Mouse (Mus musculus): ENCODE measurements at regions not wholly inside any gene's neighbourhood (a gene's known extent, or its start where the extent isn't known, plus 50 kb on each side); places are given as distances from the start of the nearest gene placed in this dataset.

- no peaks in the 10 kb centered on the region for H3K9me3 ChIP-seq (ENCODE audit: control insufficient read depth, low read length)
- no peaks in the 10 kb centered on the region for H3K4me1 ChIP-seq (replicated peaks; ENCODE audit: control insufficient read depth, insufficient read depth, low read length)
- no peaks in the 10 kb centered on the region for H3K27me3 ChIP-seq (replicated peaks; ENCODE audit: control insufficient read depth, insufficient read depth, low read length)
- 73% methylated on average over 3 of the region's 3 CpGs for WGBS
- H3K4me2 ChIP-seq (ENCODE audit: low read length) = no peak overlapping the region
- no peak for DNase-seq (ENCODE audit: low spot score)
- H3K9ac ChIP-seq (ENCODE audit: low read length) = no peak overlapping the region
- H3K27ac ChIP-seq (ENCODE audit: low read depth) = no peak overlapping the region
- H3K36me3 ChIP-seq (ENCODE audit: control insufficient read depth, insufficient read depth, low read length) = no peaks in the 10 kb centered on the region
- no peak for ATAC-seq (replicated peaks; ENCODE audit: low FRiP score, low TSS enrichment, low read depth)
- no peak overlapping the region for H3K4me3 ChIP-seq (ENCODE audit: low read depth, low read length)
Measured at GRCm38 (mm10) chr2:79008642-79009041, 140.7 kb downstream of the Ube2e3 start.

- no peak for ATAC-seq (replicated peaks; ENCODE audit: low FRiP score, low TSS enrichment, low read depth)
- WGBS = 34% methylated on average over 2 of the region's 2 CpGs
- Histone ChIP-seq H3K36me3 (ENCODE audit: control insufficient read depth, insufficient read depth, low read length) (no peaks in the 10 kb centered on the region), H3K9ac (ENCODE audit: low read length) (no peak overlapping the region), H3K27ac (ENCODE audit: low read depth) (no peak overlapping the region), H3K4me1 (replicated peaks; ENCODE audit: control insufficient read depth, insufficient read depth, low read length) (no peaks in the 10 kb centered on the region), H3K4me2 (ENCODE audit: low read length) (no peak overlapping the region), H3K9me3 (ENCODE audit: control insufficient read depth, low read length) (no peaks in the 10 kb centered on the region), H3K27me3 (replicated peaks; ENCODE audit: control insufficient read depth, insufficient read depth, low read length) (no peaks in the 10 kb centered on the region), H3K4me3 (ENCODE audit: low read depth, low read length) (no peak overlapping the region)
- DNase-seq (ENCODE audit: low spot score) = no peak
Measured at GRCm38 (mm10) chr2:79009791-79010190, 141.9 kb downstream of the Ube2e3 start.

- 74% methylated on average over 2 of the region's 2 CpGs for WGBS
- Histone ChIP-seq H3K9ac (ENCODE audit: low read length) (no peak overlapping the region), H3K4me1 (replicated peaks; ENCODE audit: control insufficient read depth, insufficient read depth, low read length) (no peaks in the 10 kb centered on the region), H3K36me3 (ENCODE audit: control insufficient read depth, insufficient read depth, low read length) (no peaks in the 10 kb centered on the region), H3K9me3 (ENCODE audit: control insufficient read depth, low read length) (no peaks in the 10 kb centered on the region), H3K4me2 (ENCODE audit: low read length) (no peak overlapping the region), H3K27me3 (replicated peaks; ENCODE audit: control insufficient read depth, insufficient read depth, low read length) (no peaks in the 10 kb centered on the region), H3K27ac (ENCODE audit: low read depth) (no peak overlapping the region), H3K4me3 (ENCODE audit: low read depth, low read length) (no peak overlapping the region)
- no peak for ATAC-seq (replicated peaks; ENCODE audit: low FRiP score, low TSS enrichment, low read depth)
- DNase-seq (ENCODE audit: low spot score) = no peak
Measured at GRCm38 (mm10) chr2:79010273-79010672, 142.3 kb downstream of the Ube2e3 start.

GRCm38 (mm10) chr2:79018732-79019423, 151.0 kb downstream of the Ube2e3 start:
- no peaks in the 10 kb centered on the region for H3K27me3 ChIP-seq (replicated peaks; ENCODE audit: control insufficient read depth, insufficient read depth, low read length)
- H3K9ac ChIP-seq (ENCODE audit: low read length) = no peak overlapping the region
- no peak for DNase-seq (ENCODE audit: low spot score)
- H3K4me1 ChIP-seq (replicated peaks; ENCODE audit: control insufficient read depth, insufficient read depth, low read length) = no peaks in the 10 kb centered on the region
- H3K4me2 ChIP-seq (ENCODE audit: low read length) = no peak overlapping the region
- H3K27ac ChIP-seq (ENCODE audit: low read depth) = no peak overlapping the region
- H3K36me3 ChIP-seq (ENCODE audit: control insufficient read depth, insufficient read depth, low read length) = no peaks in the 10 kb centered on the region
- 51% methylated on average over 4 of the region's 4 CpGs for WGBS
- ATAC-seq (replicated peaks; ENCODE audit: low FRiP score, low TSS enrichment, low read depth) = no peak
- no peak overlapping the region for H3K4me3 ChIP-seq (ENCODE audit: low read depth, low read length)
- no peaks in the 10 kb centered on the region for H3K9me3 ChIP-seq (ENCODE audit: control insufficient read depth, low read length)

- no peaks in the 10 kb centered on the region for H3K4me1 ChIP-seq (replicated peaks; ENCODE audit: control insufficient read depth, insufficient read depth, low read length)
- H3K27ac ChIP-seq (ENCODE audit: low read depth) = no peak overlapping the region
- no peaks in the 10 kb centered on the region for H3K27me3 ChIP-seq (replicated peaks; ENCODE audit: control insufficient read depth, insufficient read depth, low read length)
- no peak overlapping the region for H3K4me3 ChIP-seq (ENCODE audit: low read depth, low read length)
- no peak overlapping the region for H3K4me2 ChIP-seq (ENCODE audit: low read length)
- ATAC-seq (replicated peaks; ENCODE audit: low FRiP score, low TSS enrichment, low read depth) (no peak), DNase-seq (ENCODE audit: low spot score) (no peak)
- 88% methylated on average over 2 of the region's 2 CpGs for WGBS
- no peaks in the 10 kb centered on the region for H3K36me3 ChIP-seq (ENCODE audit: control insufficient read depth, insufficient read depth, low read length)
- no peak overlapping the region for H3K9ac ChIP-seq (ENCODE audit: low read length)
- no peaks in the 10 kb centered on the region for H3K9me3 ChIP-seq (ENCODE audit: control insufficient read depth, low read length)
Measured at GRCm38 (mm10) chr2:79022954-79023353, 155.0 kb downstream of the Ube2e3 start.

GRCm38 (mm10) chr2:79025678-79026077, 157.8 kb downstream of the Ube2e3 start:
- Histone ChIP-seq H3K9ac (ENCODE audit: low read length) (no peak overlapping the region), H3K27me3 (replicated peaks; ENCODE audit: control insufficient read depth, insufficient read depth, low read length) (no peaks in the 10 kb centered on the region), H3K4me1 (replicated peaks; ENCODE audit: control insufficient read depth, insufficient read depth, low read length) (no peaks in the 10 kb centered on the region), H3K9me3 (ENCODE audit: control insufficient read depth, low read length) (no peaks in the 10 kb centered on the region), H3K27ac (ENCODE audit: low read depth) (no peak overlapping the region), H3K4me2 (ENCODE audit: low read length) (no peak overlapping the region), H3K36me3 (ENCODE audit: control insufficient read depth, insufficient read depth, low read length) (no peaks in the 10 kb centered on the region), H3K4me3 (ENCODE audit: low read depth, low read length) (no peak overlapping the region)
- DNase-seq (ENCODE audit: low spot score) = no peak
- 65% methylated on average over 4 of the region's 4 CpGs for WGBS
- ATAC-seq (replicated peaks; ENCODE audit: low FRiP score, low TSS enrichment, low read depth) = no peak

- no peak overlapping the region for H3K9ac ChIP-seq (ENCODE audit: low read length)
- H3K4me2 ChIP-seq (ENCODE audit: low read length) = no peak overlapping the region
- ATAC-seq (replicated peaks; ENCODE audit: low FRiP score, low TSS enrichment, low read depth) (no peak), DNase-seq (ENCODE audit: low spot score) (no peak)
- H3K4me1 ChIP-seq (replicated peaks; ENCODE audit: control insufficient read depth, insufficient read depth, low read length) = no peaks in the 10 kb centered on the region
- no peak overlapping the region for H3K4me3 ChIP-seq (ENCODE audit: low read depth, low read length)
- H3K27me3 ChIP-seq (replicated peaks; ENCODE audit: control insufficient read depth, insufficient read depth, low read length) = no peaks in the 10 kb centered on the region
- no peaks in the 10 kb centered on the region for H3K9me3 ChIP-seq (ENCODE audit: control insufficient read depth, low read length)
- 62% methylated on average over 1 of the region's 1 CpGs for WGBS
- no peak overlapping the region for H3K27ac ChIP-seq (ENCODE audit: low read depth)
- H3K36me3 ChIP-seq (ENCODE audit: control insufficient read depth, insufficient read depth, low read length) = no peaks in the 10 kb centered on the region
Measured at GRCm38 (mm10) chr2:79030990-79031389, 163.1 kb downstream of the Ube2e3 start.

- Histone ChIP-seq H3K4me2 (ENCODE audit: low read length) (no peak overlapping the region), H3K4me1 (replicated peaks; ENCODE audit: control insufficient read depth, insufficient read depth, low read length) (no peaks in the 10 kb centered on the region), H3K9ac (ENCODE audit: low read length) (no peak overlapping the region), H3K27ac (ENCODE audit: low read depth) (no peak overlapping the region), H3K9me3 (ENCODE audit: control insufficient read depth, low read length) (no peaks in the 10 kb centered on the region), H3K27me3 (replicated peaks; ENCODE audit: control insufficient read depth, insufficient read depth, low read length) (no peaks in the 10 kb centered on the region), H3K36me3 (ENCODE audit: control insufficient read depth, insufficient read depth, low read length) (no peaks in the 10 kb centered on the region), H3K4me3 (ENCODE audit: low read depth, low read length) (no peak overlapping the region)
- DNase-seq (ENCODE audit: low spot score) (no peak), ATAC-seq (replicated peaks; ENCODE audit: low FRiP score, low TSS enrichment, low read depth) (no peak)
- WGBS = 70% methylated on average over 2 of the region's 2 CpGs
Measured at GRCm38 (mm10) chr2:79036296-79036695, 168.4 kb downstream of the Ube2e3 start.

- H3K4me1 ChIP-seq (replicated peaks; ENCODE audit: control insufficient read depth, insufficient read depth, low read length) = no peaks in the 10 kb centered on the region
- ATAC-seq (replicated peaks; ENCODE audit: low FRiP score, low TSS enrichment, low read depth) (no peak), DNase-seq (ENCODE audit: low spot score) (no peak)
- H3K9ac ChIP-seq (ENCODE audit: low read length) = no peak overlapping the region
- H3K36me3 ChIP-seq (ENCODE audit: control insufficient read depth, insufficient read depth, low read length) = no peaks in the 10 kb centered on the region
- no peaks in the 10 kb centered on the region for H3K27me3 ChIP-seq (replicated peaks; ENCODE audit: control insufficient read depth, insufficient read depth, low read length)
- no peak overlapping the region for H3K4me2 ChIP-seq (ENCODE audit: low read length)
- WGBS = 67% methylated on average over 5 of the region's 5 CpGs
- no peak overlapping the region for H3K4me3 ChIP-seq (ENCODE audit: low read depth, low read length)
- no peak overlapping the region for H3K27ac ChIP-seq (ENCODE audit: low read depth)
- H3K9me3 ChIP-seq (ENCODE audit: control insufficient read depth, low read length) = no peaks in the 10 kb centered on the region
Measured at GRCm38 (mm10) chr2:79038624-79039023, 170.7 kb downstream of the Ube2e3 start.

All from intestine, embryonic 14.5 days (tissue).